Mouse (Mus musculus): ENCODE data around the gene S100a4.

S100a4 gene

GRCm38 (mm10) chr3:90649832-90650231, 46.3 kb downstream of the S100a4 start:
- in situ Hi-C loops (cut with MboI; ENCODE audit: unreplicated experiment in 2 of 2), result loop anchor here (5.0 to 25.0 kb wide), 7 partner anchors 63 to 1113 kb away; partner anchors contain the start of gene Tpm3 (in 1 of the 2)

GRCm38 (mm10) chr3:90652878-90653508, 49.4 kb downstream of the S100a4 start:
- in situ Hi-C loops (cut with MboI; ENCODE audit: unreplicated experiment in 2 of 2), result loop anchor here (5.0 to 25.0 kb wide), 2 partner anchors 231 to 1116 kb away; no protein-coding TSS in a partner anchor

DNA sequence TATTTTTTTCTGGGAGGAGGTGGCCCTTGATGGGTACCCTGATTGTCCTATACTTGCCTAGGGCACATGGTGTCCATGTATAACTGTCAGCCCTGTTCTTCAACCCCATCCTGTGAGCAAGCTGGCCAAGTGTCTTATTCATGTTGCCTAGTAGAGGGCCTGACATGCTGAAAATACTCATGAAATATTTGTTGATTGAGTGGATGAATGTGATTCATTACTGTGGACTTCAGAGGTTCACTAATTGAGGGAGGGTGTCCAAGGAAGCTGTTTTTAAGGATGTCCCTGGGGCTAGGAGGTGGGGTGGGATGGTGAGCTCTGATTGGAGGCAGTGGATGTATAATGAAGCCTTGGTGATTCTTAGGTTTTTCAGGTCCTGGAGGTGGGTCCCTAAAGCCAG, 50.1 kb downstream of the S100a4 start, which contains the start of gene S100a7a:
Gene S100a7a, plus strand, starts transcription at position 301 of the 400 bp plus-strand sequence.
- in situ Hi-C loops (cut with MboI; ENCODE audit: unreplicated experiment in 2 of 2), result loop anchor here (5.0 to 25.0 kb wide), 2 partner anchors 231 to 1116 kb away; no protein-coding TSS in a partner anchor
